Mouse (Mus musculus): ENCODE measurements around the gene Mucl3.

Gene Mucl3

GRCm38 (mm10) chr17:35665957-35666515, 22.5 kb upstream of the Mucl3 start:
- no peaks in the 10 kb centered on the region; the same call in 1 of the 2 replicates for H3K36me3 ChIP-seq (ENCODE audit: control insufficient read depth, insufficient read depth, low read length, poor library complexity, severe bottlenecking)
- DNase-seq (ENCODE audit: low read depth, low spot score) = peak; percentile 63
- no peaks in the 10 kb centered on the region for H3K27me3 ChIP-seq (ENCODE audit: control insufficient read depth, insufficient read depth, low read length, poor library complexity, severe bottlenecking)

GRCm38 (mm10) chr17:35653086-35653485, 9.6 kb upstream of the Mucl3 start:
- Histone ChIP-seq H3K27me3 (ENCODE audit: control insufficient read depth, insufficient read depth, low read length, poor library complexity, severe bottlenecking) (no peaks in the 10 kb centered on the region), H3K36me3 (ENCODE audit: control insufficient read depth, insufficient read depth, low read length, poor library complexity, severe bottlenecking) (peaks cover 5% of the 10 kb centered on the region; the same call in 1 of the 2 replicates)
- no peak for DNase-seq (ENCODE audit: low read depth, low spot score)

DNA sequence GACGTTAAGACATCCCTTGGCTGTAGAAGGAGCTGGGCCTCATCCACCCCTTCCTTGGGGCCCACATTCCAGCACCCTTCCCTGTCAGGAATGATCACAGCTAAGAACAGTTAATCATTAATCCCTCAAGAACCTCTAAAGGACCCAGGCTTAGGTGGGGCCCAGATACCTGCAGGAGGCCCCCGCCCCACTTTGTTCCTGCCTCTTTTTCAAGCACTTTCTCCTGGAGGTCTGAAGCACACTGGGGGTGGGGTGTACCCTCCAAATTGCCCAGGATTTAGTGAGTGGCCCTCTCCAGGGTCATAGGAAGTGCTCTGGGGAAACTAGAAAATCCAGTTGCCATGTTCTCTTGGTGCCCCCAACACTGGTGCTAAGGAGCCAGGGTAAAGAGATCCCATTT, 5.9 kb upstream of the Mucl3 start:
- Histone ChIP-seq H3K27me3 (ENCODE audit: control insufficient read depth, insufficient read depth, low read length, poor library complexity, severe bottlenecking) (no peaks in the 10 kb centered on the region), H3K36me3 (ENCODE audit: control insufficient read depth, insufficient read depth, low read length, poor library complexity, severe bottlenecking) (no peaks in the 10 kb centered on the region)
- DNase-seq (ENCODE audit: low read depth, low spot score) = no peak

- H3K27me3 ChIP-seq (ENCODE audit: control insufficient read depth, insufficient read depth, low read length, poor library complexity, severe bottlenecking) = no peaks in the 10 kb centered on the region
- H3K36me3 ChIP-seq (ENCODE audit: control insufficient read depth, insufficient read depth, low read length, poor library complexity, severe bottlenecking) = no peaks in the 10 kb centered on the region
- DNase-seq (ENCODE audit: low read depth, low spot score) = no peak
Observed at GRCm38 (mm10) chr17:35639352-35639751, 4.1 kb downstream of the Mucl3 start.

DNA sequence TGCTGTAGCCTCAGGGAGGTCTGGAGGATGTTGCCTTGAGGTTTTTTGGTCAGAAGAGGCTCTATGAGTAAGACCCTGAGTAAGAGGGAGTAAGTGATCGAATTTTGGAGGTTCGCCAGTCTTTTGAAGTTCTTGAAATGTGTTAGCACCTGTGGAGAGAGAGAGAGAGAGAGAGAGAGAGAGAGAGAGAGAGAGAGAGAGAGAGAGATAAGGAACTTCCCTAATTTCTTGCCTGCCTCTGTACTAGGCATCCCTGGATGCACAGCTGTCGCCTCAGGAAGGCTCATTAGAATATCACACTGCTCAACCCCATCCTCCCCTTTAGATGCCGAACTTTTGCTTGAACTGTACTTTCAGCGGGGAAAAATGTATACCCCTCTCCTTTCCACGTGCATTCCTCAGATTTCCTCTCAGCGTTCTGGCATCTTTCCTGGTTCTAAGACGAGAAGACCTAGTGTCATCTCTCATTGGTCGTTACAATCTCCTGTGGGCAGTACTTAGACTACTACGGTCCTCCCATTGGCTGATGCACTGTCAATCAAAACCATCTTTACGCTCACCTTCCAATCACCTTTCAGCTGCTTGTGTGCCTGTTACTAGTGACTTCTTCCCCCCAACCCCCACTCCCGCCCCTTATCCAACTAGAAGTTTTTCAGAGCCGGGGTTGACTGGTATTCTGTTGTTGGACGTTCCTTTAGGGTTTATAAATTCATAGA, 4.9 kb downstream of the Mucl3 start:
- Histone ChIP-seq H3K27me3 (ENCODE audit: control insufficient read depth, insufficient read depth, low read length, poor library complexity, severe bottlenecking) (no peaks in the 10 kb centered on the region), H3K36me3 (ENCODE audit: control insufficient read depth, insufficient read depth, low read length, poor library complexity, severe bottlenecking) (no peaks in the 10 kb centered on the region)
- peak; percentile 41 for DNase-seq (ENCODE audit: low read depth, low spot score)

GRCm38 (mm10) chr17:35636363-35636762, 7.1 kb downstream of the Mucl3 start:
- DNase-seq (ENCODE audit: low read depth, low spot score) = peak; percentile 11
- Histone ChIP-seq H3K36me3 (ENCODE audit: control insufficient read depth, insufficient read depth, low read length, poor library complexity, severe bottlenecking) (no peaks in the 10 kb centered on the region), H3K27me3 (ENCODE audit: control insufficient read depth, insufficient read depth, low read length, poor library complexity, severe bottlenecking) (no peaks in the 10 kb centered on the region)

DNA sequence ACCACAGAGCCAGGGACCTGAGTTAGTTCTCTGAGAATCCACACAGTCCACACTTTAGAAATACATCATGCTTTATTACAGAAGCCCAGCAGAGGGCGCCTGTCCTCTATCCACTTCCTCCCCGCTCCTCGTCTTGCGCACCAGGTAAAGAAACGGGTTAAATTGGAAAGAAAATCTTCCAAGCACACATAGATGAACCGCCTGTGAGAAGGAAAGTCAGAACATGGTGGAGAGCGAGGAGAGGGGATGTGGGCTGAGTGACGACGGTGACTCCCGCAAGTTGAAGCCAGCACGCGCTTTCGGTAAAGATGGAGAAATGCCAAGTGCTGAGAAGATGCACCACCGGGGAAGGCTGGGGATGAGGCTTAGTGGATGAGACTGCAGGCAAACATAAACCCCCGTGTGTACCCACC, 7.8 kb downstream of the Mucl3 start:
- Histone ChIP-seq H3K36me3 (ENCODE audit: control insufficient read depth, insufficient read depth, low read length, poor library complexity, severe bottlenecking) (no peaks in the 10 kb centered on the region), H3K27me3 (ENCODE audit: control insufficient read depth, insufficient read depth, low read length, poor library complexity, severe bottlenecking) (no peaks in the 10 kb centered on the region)
- DNase-seq (ENCODE audit: low read depth, low spot score) = peak; percentile 73

DNA sequence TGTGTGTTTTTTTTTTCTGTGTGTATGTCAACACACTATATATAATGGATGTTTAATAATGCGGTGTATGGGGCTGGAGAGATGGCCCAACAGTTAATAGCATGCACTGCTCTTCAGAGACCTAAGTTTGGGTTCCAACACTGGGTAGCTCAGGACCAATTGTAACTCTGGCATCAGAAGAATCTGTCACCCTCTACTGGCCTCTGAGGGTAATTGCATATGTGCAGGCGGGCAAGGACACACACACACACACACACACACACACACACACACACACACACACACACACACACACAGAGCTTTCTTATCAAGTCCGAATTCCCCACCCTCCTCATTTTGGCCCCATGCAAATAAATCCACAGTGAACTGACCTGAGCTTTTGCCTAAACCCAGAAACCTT, 8.3 kb downstream of the Mucl3 start:
- DNase-seq (ENCODE audit: low read depth, low spot score) = peak; percentile 5
- no peaks in the 10 kb centered on the region for H3K27me3 ChIP-seq (ENCODE audit: control insufficient read depth, insufficient read depth, low read length, poor library complexity, severe bottlenecking)
- no peaks in the 10 kb centered on the region for H3K36me3 ChIP-seq (ENCODE audit: control insufficient read depth, insufficient read depth, low read length, poor library complexity, severe bottlenecking)

DNA sequence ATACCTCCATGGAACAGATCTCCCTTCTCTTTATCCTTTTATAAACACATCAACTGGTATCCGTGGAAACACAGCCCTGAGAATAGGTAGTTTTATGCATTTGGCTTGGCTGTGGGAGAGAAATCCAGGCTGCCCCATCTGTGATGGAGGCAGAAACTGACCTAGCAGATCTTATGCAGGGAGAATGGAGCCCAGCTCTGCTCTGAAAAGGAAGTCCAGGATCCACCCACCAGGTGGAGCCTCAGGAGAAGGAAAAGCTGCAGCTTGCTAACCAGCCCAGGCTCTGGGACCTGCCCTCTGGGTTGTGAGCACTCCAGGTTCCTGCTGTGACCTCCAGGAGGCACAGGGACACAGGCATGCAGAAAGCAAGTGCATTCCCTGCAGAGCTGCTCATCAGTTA, 9.5 kb downstream of the Mucl3 start:
- DNase-seq (ENCODE audit: low read depth, low spot score) = no peak
- no peaks in the 10 kb centered on the region for H3K36me3 ChIP-seq (ENCODE audit: control insufficient read depth, insufficient read depth, low read length, poor library complexity, severe bottlenecking)

GRCm38 (mm10) chr17:35626537-35626936, 17.0 kb downstream of the Mucl3 start, which contains the start of gene Gm9573:
Gene Gm9573 (minus strand): TSS chr17:35626637.
- no peak for DNase-seq (ENCODE audit: low read depth, low spot score)
- Histone ChIP-seq H3K27me3 (ENCODE audit: control insufficient read depth, insufficient read depth, low read length, poor library complexity, severe bottlenecking) (no peaks in the 10 kb centered on the region), H3K36me3 (ENCODE audit: control insufficient read depth, insufficient read depth, low read length, poor library complexity, severe bottlenecking) (no peaks in the 10 kb centered on the region)

More for the DNA sequence above, 9.5 kb downstream of the Mucl3 start:
- H3K27me3 ChIP-seq (ENCODE audit: control insufficient read depth, insufficient read depth, low read length, poor library complexity, severe bottlenecking) = no peaks in the 10 kb centered on the region

DNA sequence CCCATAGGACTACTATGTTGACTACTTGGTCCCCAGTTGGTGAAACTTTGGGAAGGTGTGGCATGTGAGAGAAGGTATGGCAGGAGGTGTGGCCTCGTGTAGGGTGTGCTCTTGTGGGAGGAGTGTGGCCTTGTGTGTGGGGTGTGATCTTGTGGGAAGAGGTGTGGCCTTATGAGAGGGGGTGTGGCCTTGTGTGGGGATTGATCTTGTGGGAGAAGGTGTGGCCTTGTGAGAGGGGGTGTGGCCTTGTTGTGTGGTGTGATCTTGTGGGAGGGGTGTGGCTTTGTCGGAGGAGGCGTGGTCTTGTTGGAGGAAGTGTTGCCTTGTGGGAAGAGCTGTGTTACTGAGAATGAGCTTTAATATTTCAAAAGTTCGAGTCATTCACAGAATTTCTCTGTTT, 26.4 kb downstream of the Mucl3 start:
- DNase-seq (ENCODE audit: low read depth, low spot score) = peak; percentile 11
- no peaks in the 10 kb centered on the region for H3K36me3 ChIP-seq (ENCODE audit: control insufficient read depth, insufficient read depth, low read length, poor library complexity, severe bottlenecking)

GRCm38 (mm10) chr17:35601736-35602354, 41.6 kb downstream of the Mucl3 start:
- no peak for DNase-seq (ENCODE audit: low read depth, low spot score)
- Histone ChIP-seq H3K27me3 (ENCODE audit: control insufficient read depth, insufficient read depth, low read length, poor library complexity, severe bottlenecking) (no peaks in the 10 kb centered on the region), H3K36me3 (ENCODE audit: control insufficient read depth, insufficient read depth, low read length, poor library complexity, severe bottlenecking) (no peaks in the 10 kb centered on the region)

More for the DNA sequence above, 26.4 kb downstream of the Mucl3 start:
- H3K27me3 ChIP-seq (ENCODE audit: control insufficient read depth, insufficient read depth, low read length, poor library complexity, severe bottlenecking) = no peaks in the 10 kb centered on the region

DNA sequence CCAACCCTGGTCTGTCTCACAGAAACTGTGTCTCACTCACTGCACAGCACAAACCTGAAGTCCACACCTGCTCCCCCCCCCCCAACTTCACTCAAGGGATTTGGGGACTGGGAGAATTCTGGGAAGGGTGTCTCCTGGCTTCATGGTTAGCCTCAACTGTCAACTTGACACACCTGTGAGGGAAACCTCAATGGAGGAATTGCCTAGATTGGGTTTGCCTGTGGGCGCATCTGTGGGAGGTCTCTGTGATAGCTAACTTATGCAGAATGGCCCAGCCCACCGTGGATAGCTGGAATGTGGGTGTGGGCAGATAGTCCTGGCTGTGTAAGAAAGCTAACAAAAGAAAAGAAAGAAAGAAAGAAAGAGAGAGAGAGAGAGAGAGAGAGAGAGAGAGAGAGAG, 42.2 kb downstream of the Mucl3 start, which contains the start of gene Sfta2:
TSS of gene Sfta2 (plus strand) at position 301 of the 400 bp plus-strand sequence.
- Histone ChIP-seq H3K36me3 (ENCODE audit: control insufficient read depth, insufficient read depth, low read length, poor library complexity, severe bottlenecking) (no peaks in the 10 kb centered on the region), H3K27me3 (ENCODE audit: control insufficient read depth, insufficient read depth, low read length, poor library complexity, severe bottlenecking) (no peaks in the 10 kb centered on the region)
- DNase-seq (ENCODE audit: low read depth, low spot score) = no peak

DNA sequence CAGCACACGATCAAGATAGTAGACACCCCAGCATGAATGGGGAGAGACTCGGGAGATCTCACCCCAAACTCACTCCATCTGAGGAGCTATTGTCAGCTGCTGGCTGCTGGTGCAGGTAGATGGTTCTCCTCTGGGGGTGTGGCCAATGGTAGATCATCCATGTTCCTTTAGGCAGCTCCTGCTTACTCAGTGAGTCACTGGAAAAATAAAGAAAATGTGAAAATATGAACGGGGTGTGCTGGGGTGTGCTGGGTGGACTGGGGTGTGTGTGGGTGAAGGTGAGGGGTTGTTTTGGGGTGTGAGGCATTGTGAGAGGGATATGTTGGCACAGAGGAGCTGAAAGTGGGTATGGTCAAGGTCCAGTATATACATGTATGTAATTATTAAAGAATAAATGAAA, 46.1 kb downstream of the Mucl3 start:
- Histone ChIP-seq H3K36me3 (ENCODE audit: control insufficient read depth, insufficient read depth, low read length, poor library complexity, severe bottlenecking) (no peaks in the 10 kb centered on the region), H3K27me3 (ENCODE audit: control insufficient read depth, insufficient read depth, low read length, poor library complexity, severe bottlenecking) (no peaks in the 10 kb centered on the region)
- no peak for DNase-seq (ENCODE audit: low read depth, low spot score)

- DNase-seq (ENCODE audit: low read depth, low spot score) = no peak
- no peaks in the 10 kb centered on the region for H3K27me3 ChIP-seq (ENCODE audit: control insufficient read depth, insufficient read depth, low read length, poor library complexity, severe bottlenecking)
- no peaks in the 10 kb centered on the region for H3K36me3 ChIP-seq (ENCODE audit: control insufficient read depth, insufficient read depth, low read length, poor library complexity, severe bottlenecking)
Observed at GRCm38 (mm10) chr17:35594456-35594855, 49.0 kb downstream of the Mucl3 start.

Measured in splenic B cell, adult 2 months (primary cell).